Mouse (Mus musculus): ENCODE data around the gene Prep.

DNA sequence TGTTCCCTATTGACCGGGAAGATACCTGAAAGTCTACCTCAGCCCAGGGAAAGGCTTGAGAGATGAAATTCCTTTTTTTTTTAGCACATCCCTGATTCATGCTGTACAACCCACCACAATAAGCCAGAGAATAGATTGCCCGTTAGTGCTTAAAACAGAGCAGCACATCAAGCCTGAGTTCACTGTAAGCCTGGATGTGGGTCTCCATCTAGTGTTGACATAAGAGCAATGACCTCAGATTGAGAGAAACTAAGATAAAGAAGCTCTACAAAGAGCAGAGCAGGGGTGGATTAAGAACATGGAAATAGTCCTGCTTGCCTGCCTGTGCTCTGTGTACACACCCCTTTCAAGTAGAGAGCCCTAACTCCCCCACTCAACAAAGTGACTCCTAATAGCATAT, 118.5 kb downstream of the Prep start:
- TF ChIP-seq CTCF (IDR thresholded peaks at IDR 0.05; ENCODE audit: extremely low read depth, insufficient read depth, low read length) (no peak), POLR2A (IDR thresholded peaks at IDR 0.05; ENCODE audit: extremely low read depth, insufficient read depth, low read length) (no peak)
